Mouse (Mus musculus): Measurements from ENCODE around the gene Lmo3. TPM values are rescaled to one million over a fixed set of nuclear protein-coding genes. Genes with fewer than 3 reads are reported as not detected.

Lmo3 gene
- polyA plus RNA-seq (2012; rRNA removed) = 0.02 TPM in 1 of 2 replicates, not detected in the other

DNA sequence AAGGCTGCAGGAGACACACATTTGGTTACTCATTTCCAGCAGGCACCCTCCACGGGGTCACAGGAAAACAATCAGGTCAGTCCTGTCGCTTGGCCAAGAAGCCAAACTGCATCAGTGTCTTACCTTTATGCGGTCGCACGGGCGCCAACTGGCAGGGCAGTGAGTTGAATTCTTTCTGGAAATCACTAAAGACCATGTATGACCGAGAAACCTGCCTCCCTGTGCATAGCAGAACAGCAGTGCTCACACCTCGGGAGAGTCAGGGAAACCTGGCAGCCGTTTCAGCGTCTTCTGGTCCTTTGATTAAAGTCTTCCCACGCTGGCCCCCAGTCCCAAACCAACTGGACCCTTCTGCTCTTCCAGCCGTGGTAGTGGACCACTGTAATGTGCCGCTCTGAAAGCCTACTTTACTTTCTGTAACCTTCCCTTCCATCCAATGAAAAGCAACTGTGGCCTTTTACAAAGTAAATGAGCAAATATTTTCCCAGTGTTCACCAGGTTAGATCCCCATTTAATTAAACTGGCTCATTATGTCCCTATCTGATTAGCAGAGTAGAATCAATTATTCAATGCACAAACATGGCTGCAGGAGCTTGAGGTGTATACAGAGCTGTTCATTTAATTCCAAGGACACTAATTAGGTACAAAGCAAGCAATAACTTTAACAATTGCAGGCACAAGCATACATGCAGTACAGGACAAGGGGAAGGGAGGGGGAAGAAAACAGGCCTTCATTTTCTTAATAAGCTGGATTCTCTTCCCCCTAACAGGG, at the start of gene Lmo3:
Gene Lmo3, minus strand, starts transcription at position 235 of the 772 bp plus-strand sequence.

Other genes with a start within 250 kb of the Lmo3 start
- gene Igbp1b, start 76.6 kb upstream of the Lmo3 start, polyA plus RNA-seq (2012; rRNA removed) = not detected in 2 replicates